Mouse (Mus musculus) E14TG2a.4 (cell line): ENCODE data around the gene Hyal1.

ENCODE experiments used
- H3K27me3 ChIP-seq: 2 replicates; pipeline ENCODE4 v1.6.1; 2014; ENCODE audit warnings: low read length, control low read depth; ENCODE audit not compliant: insufficient read depth
- H3K36me3 ChIP-seq: 2 replicates; pipeline ENCODE4 v1.6.1; 2014; ENCODE audit warnings: low read length, control low read depth; ENCODE audit not compliant: insufficient read depth
- H3K4me1 ChIP-seq: replicated peaks from 2 replicates; pipeline ENCODE4 v1.6.1; 2014; ENCODE audit warnings: low read depth, low read length, control low read depth
- H3K4me3 ChIP-seq: replicated peaks from 2 replicates; pipeline ENCODE4 v1.5.1; 2014; ENCODE audit warnings: mild to moderate bottlenecking, low read length
- H3K9me3 ChIP-seq: 2 replicates; pipeline ENCODE4 v1.6.1; 2014; ENCODE audit warnings: low read length, control low read depth
- CTCF ChIP-seq: conservative IDR thresholded peaks from 2 replicates; pipeline ENCODE4 v1.5.1; 2014; ENCODE audit warnings: low read length
- NANOG ChIP-seq: IDR thresholded peaks from 2 replicates; pipeline ENCODE4 v1.6.1; 2014; ENCODE audit warnings: borderline replicate concordance, low read length, mixed read lengths
- POU5F1 ChIP-seq: IDR thresholded peaks from 2 replicates; pipeline ENCODE4 v1.6.1; 2014; ENCODE audit warnings: low read length, borderline replicate concordance

Hyal1 gene

GRCm38 (mm10) chr9:107547957-107548356, 28.8 kb upstream of the Hyal1 start:
- no peak overlapping the region for H3K4me3 ChIP-seq
- no peaks in the 10 kb centered on the region for H3K9me3 ChIP-seq
- TF ChIP-seq NANOG (no peak), CTCF (no peak), POU5F1 (no peak)
- peaks cover 57% of the 10 kb centered on the region for H3K27me3 ChIP-seq
- peaks cover 20% of the 10 kb centered on the region for H3K36me3 ChIP-seq
- peaks cover 82% of the 10 kb centered on the region for H3K4me1 ChIP-seq

- TF ChIP-seq NANOG (no peak), CTCF (no peak), POU5F1 (no peak)
- Histone ChIP-seq H3K4me1 (peaks cover 85% of the 10 kb centered on the region), H3K4me3 (no peak overlapping the region), H3K27me3 (peaks cover 64% of the 10 kb centered on the region), H3K36me3 (peaks cover 17% of the 10 kb centered on the region), H3K9me3 (no peaks in the 10 kb centered on the region)
Observed at GRCm38 (mm10) chr9:107548820-107549219, 27.9 kb upstream of the Hyal1 start.

GRCm38 (mm10) chr9:107549297-107550074, 27.2 kb upstream of the Hyal1 start:
- Histone ChIP-seq H3K36me3 (peaks cover 10% of the 10 kb centered on the region), H3K4me1 (peaks cover 80% of the 10 kb centered on the region), H3K4me3 (no peak overlapping the region), H3K27me3 (peaks cover 64% of the 10 kb centered on the region), H3K9me3 (no peaks in the 10 kb centered on the region)
- no peak for TF ChIP-seq NANOG

- peaks cover 64% of the 10 kb centered on the region for H3K27me3 ChIP-seq
- peak overlapping the region; percentile 75 for H3K4me3 ChIP-seq
- H3K4me1 ChIP-seq: peaks cover 78% of the 10 kb centered on the region
- no peaks in the 10 kb centered on the region for H3K9me3 ChIP-seq
- TF ChIP-seq POU5F1 (no peak; the same call in 1 of the 2 replicates), NANOG (no peak), CTCF (no peak)
- no peaks in the 10 kb centered on the region for H3K36me3 ChIP-seq
Observed at GRCm38 (mm10) chr9:107550491-107551116, 26.1 kb upstream of the Hyal1 start.

- H3K27me3 ChIP-seq: peaks cover 64% of the 10 kb centered on the region
- no peak for TF ChIP-seq NANOG
- TF ChIP-seq POU5F1: no peak
- TF ChIP-seq CTCF: no peak
- peaks cover 82% of the 10 kb centered on the region for H3K4me1 ChIP-seq
Observed at GRCm38 (mm10) chr9:107551117-107551889, 25.4 kb upstream of the Hyal1 start, which contains the start of gene Rassf1. Rassf1 (plus strand) TSS chr9:107551555.

GRCm38 (mm10) chr9:107551890-107552355, 24.8 kb upstream of the Hyal1 start:
- H3K4me3 ChIP-seq: peak overlapping the region; percentile 75

More at GRCm38 (mm10) chr9:107551117-107551889, 25.4 kb upstream of the Hyal1 start, which contains the start of gene Rassf1:
- Histone ChIP-seq H3K4me3 (peak within 1 kb of the TSS; percentile 75), H3K9me3 (no peaks in the 10 kb centered on the region), H3K36me3 (peaks cover under 1% of the 10 kb centered on the region; the same call in 1 of the 2 replicates)

GRCm38 (mm10) chr9:107552690-107553393, 23.9 kb upstream of the Hyal1 start:
- H3K9me3 ChIP-seq: no peaks in the 10 kb centered on the region
- H3K4me3 ChIP-seq: peak overlapping the region; percentile 87
- H3K36me3 ChIP-seq: peaks cover 15% of the 10 kb centered on the region
- TF ChIP-seq NANOG (no peak), POU5F1 (no peak), CTCF (no peak)
- peaks cover 77% of the 10 kb centered on the region for H3K4me1 ChIP-seq
- H3K27me3 ChIP-seq: peaks cover 58% of the 10 kb centered on the region

More at GRCm38 (mm10) chr9:107551890-107552355, 24.8 kb upstream of the Hyal1 start:
- TF ChIP-seq POU5F1: no peak
- TF ChIP-seq NANOG: no peak
- no peak for TF ChIP-seq CTCF
- no peaks in the 10 kb centered on the region for H3K9me3 ChIP-seq
- peaks cover 6% of the 10 kb centered on the region for H3K36me3 ChIP-seq
- H3K4me1 ChIP-seq: peaks cover 81% of the 10 kb centered on the region
- peaks cover 64% of the 10 kb centered on the region for H3K27me3 ChIP-seq
